In genomic region chr1:175296906-175297305, GRCm38 (mm10) we compare ENCODE assay signal across 20 mouse cellular contexts.
A peak's percentile ranks its signal among the peaks of the same experiment; 100 is the strongest.
DNase-seq lines count a peak whose midpoint lies in the region; ATAC-seq and TF ChIP-seq lines count a peak whose summit lies in the region.
"Had no signal": no experiment of that assay in that cellular context is flagged by ENCODE, and none has a peak within 500 bp of the region (broad histone marks: within the 10 kb centered on the region; RNA-seq: fewer than 3 reads in every experiment).

No protein-coding gene starts in this region.

- H3K9ac ChIP-seq in forebrain, postnatal 0 days, result no peak overlapping the region
- no peak overlapping the region for H3K9ac ChIP-seq in neural tube, embryonic 15.5 days (replicated peaks)
- H3K9ac ChIP-seq: embryonic facial prominence, embryonic 13.5 days; forebrain, embryonic 12.5 days; heart, embryonic 12.5 days; hindbrain, embryonic 14.5 days had no signal

- H3K9me3 ChIP-seq in forebrain, postnatal 0 days (ENCODE audit: low read length), result no peaks in the 10 kb centered on the region
- H3K9me3 ChIP-seq in neural tube, embryonic 15.5 days (replicated peaks), result no peaks in the 10 kb centered on the region
- H3K9me3 ChIP-seq: embryonic facial prominence, embryonic 13.5 days; forebrain, embryonic 12.5 days; heart, embryonic 12.5 days; hindbrain, embryonic 10.5 days had no signal

- H3K4me2 ChIP-seq in forebrain, postnatal 0 days (ENCODE audit: low read depth), result no peak overlapping the region
- H3K4me2 ChIP-seq in neural tube, embryonic 15.5 days, result no peak overlapping the region
- H3K4me2 ChIP-seq: embryonic facial prominence, embryonic 13.5 days; forebrain, embryonic 12.5 days; heart, embryonic 12.5 days; hindbrain, embryonic 14.5 days had no signal

- peaks cover 10% of the 10 kb centered on the region for H3K4me1 ChIP-seq in cortical plate, adult 2 months (ENCODE audit: control insufficient read depth, insufficient read depth, low read length)
- H3K4me1 ChIP-seq in forebrain, postnatal 0 days (ENCODE audit: insufficient read depth), result 0 out of 2 replicates have a peak, but pooled peaks cover 8% of the 10 kb centered on the region
- 0 out of 2 replicates have a peak, but pooled peaks cover 3% of the 10 kb centered on the region for H3K4me1 ChIP-seq in neural tube, embryonic 15.5 days
- H3K4me1 ChIP-seq: embryonic facial prominence, embryonic 13.5 days; heart, embryonic 12.5 days; hindbrain, embryonic 10.5 days had no signal

- no peak for TF ChIP-seq CTCF in cortical plate, adult 2 months (IDR thresholded peaks at IDR 0.05; ENCODE audit: extremely low read depth, insufficient read depth, low read length)
- no peak for TF ChIP-seq CTCF in forebrain, postnatal 0 days (IDR thresholded peaks at IDR 0.05; ENCODE audit: low read depth)

- H3K27ac ChIP-seq in cortical plate, adult 2 months (ENCODE audit: insufficient read depth, low read length), result peak overlapping the region; percentile 81
- H3K27ac ChIP-seq in forebrain, postnatal 0 days (ENCODE audit: low read depth, low read length), result no peak overlapping the region
- no peak overlapping the region for H3K27ac ChIP-seq in neural tube, embryonic 15.5 days (replicated peaks)
- H3K27ac ChIP-seq: embryonic facial prominence, embryonic 13.5 days; forebrain, embryonic 12.5 days; heart, adult 2 months; hindbrain, embryonic 10.5 days; hindbrain, embryonic 14.5 days had no signal

- DNase-seq in frontal cortex, adult 2 months (ENCODE audit: extremely low spot score in 1 of 2, low spot score in 1 of 2), result peak; percentile 77 to 80
- no peak for DNase-seq in frontal cortex, postnatal 25 days (ENCODE audit: low spot score in 2 of 2)
- DNase-seq in right cerebral cortex, adult 18-20 months, result peak; percentile 61
- DNase-seq in right cerebral cortex, postnatal 14 days, result no peak
- DNase-seq in left cerebral cortex, postnatal 25 days (ENCODE audit: low spot score in 2 of 2), result peak; percentile 45 to 92
- no peak for DNase-seq in forebrain, postnatal 0 days
- DNase-seq: adrenal gland, postnatal 10 days; cerebellum, adult 11-12 months; cerebellum, adult 9-10 months; cerebellum, postnatal 25 days; gastrocnemius, postnatal 14 days; heart, adult 2 months had no signal

- no peaks in the 10 kb centered on the region for H3K36me3 ChIP-seq in forebrain, postnatal 0 days (ENCODE audit: insufficient read depth)
- no peaks in the 10 kb centered on the region for H3K36me3 ChIP-seq in neural tube, embryonic 15.5 days
- H3K36me3 ChIP-seq: embryonic facial prominence, embryonic 13.5 days; forebrain, embryonic 12.5 days; heart, embryonic 12.5 days; hindbrain, embryonic 10.5 days had no signal

- H3K4me3 ChIP-seq in cortical plate, adult 2 months (ENCODE audit: insufficient read depth, low read length), result no peak overlapping the region
- no peak overlapping the region for H3K4me3 ChIP-seq in forebrain, postnatal 0 days (ENCODE audit: low read depth, low read length)
- H3K4me3 ChIP-seq in neural tube, embryonic 15.5 days (replicated peaks), result no peak overlapping the region
- H3K4me3 ChIP-seq: embryonic facial prominence, embryonic 13.5 days; forebrain, embryonic 12.5 days; heart, adult 2 months; heart, embryonic 12.5 days; hindbrain, embryonic 10.5 days had no signal

- no peak for TF ChIP-seq POLR2A in cortical plate, adult 2 months (IDR thresholded peaks at IDR 0.05; ENCODE audit: extremely low read depth, insufficient read depth, low read length)

- intact Hi-C loops in left cerebral cortex, postnatal 25 days (cut with DNase I), result loop anchor here (2.0 to 10.0 kb wide), 4 partner anchors 82 to 285 kb away; no protein-coding TSS in a partner anchor

- no peaks in the 10 kb centered on the region for H3K27me3 ChIP-seq in forebrain, postnatal 0 days (ENCODE audit: insufficient read depth, low read length)
- H3K27me3 ChIP-seq in neural tube, embryonic 15.5 days (replicated peaks), result no peaks in the 10 kb centered on the region
- H3K27me3 ChIP-seq: embryonic facial prominence, embryonic 13.5 days; forebrain, embryonic 12.5 days; heart, embryonic 12.5 days had no signal

- no peak for ATAC-seq in forebrain, postnatal 0 days
- ATAC-seq in neural tube, embryonic 15.5 days (ENCODE audit: low FRiP score), result no peak
- ATAC-seq: forebrain, embryonic 16.5 days had no signal

- WGBS in forebrain, postnatal 0 days, result 95% methylated on average over 1 of the region's 1 CpGs
- WGBS in neural tube, embryonic 15.5 days, result 96% methylated on average over 1 of the region's 1 CpGs

Comparison
In these comparisons a context has a peak if more than half of its experiments do, and no peak if none do; other contexts are left out.
1. DNase-seq: peak in frontal cortex, adult 2 months (2 of 2), right cerebral cortex, adult 18-20 months (single experiment) and left cerebral cortex, postnatal 25 days (2 of 2); none in frontal cortex, postnatal 25 days (0 of 2), right cerebral cortex, postnatal 14 days (single experiment) and forebrain, postnatal 0 days (single experiment).